Mouse (Mus musculus) layer of hippocampus, postnatal 25 days (tissue): ENCODE results near the gene Cdadc1. TPM values are rescaled to one million over a fixed set of nuclear protein-coding genes. Genes with fewer than 3 reads are reported as not detected.

Source experiments
- DNase-seq, 2 experiments: peaks; one replicate each; pipeline ENCODE4 v3.0.0; 2022; ENCODE audit warnings: mixed read lengths in 2 of 2, low spot score in 1 of 2; ENCODE audit errors: extremely low spot score in 1 of 2
- total RNA-seq, 2 experiments: library from RNA; stranded (reverse); gene quantifications; 2 replicates each; pipeline ENCODE4 v1.2.3; 2021

Gene Cdadc1
- total RNA-seq, 2 experiments from 2014 or later = 65.0 to 67.0 TPM

DNA sequence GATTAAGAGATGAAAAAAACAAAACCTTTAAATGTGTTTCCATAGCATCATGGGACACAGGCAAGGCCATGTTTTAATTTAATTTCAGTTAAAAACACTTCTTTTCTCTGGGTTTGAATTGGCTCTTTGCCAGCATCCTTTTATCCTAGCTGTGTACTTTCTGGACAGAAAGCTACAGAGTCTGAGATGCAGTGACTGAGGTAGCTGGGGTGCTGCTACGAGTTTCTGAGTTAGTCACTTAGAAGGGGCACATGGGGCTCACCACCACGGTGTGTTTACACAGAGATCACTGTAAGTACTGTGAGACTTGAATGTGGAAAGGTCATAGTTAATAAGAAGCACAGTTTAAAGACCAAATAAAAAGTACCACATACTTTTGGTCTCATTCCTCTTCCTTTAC, 49.2 kb downstream of the Cdadc1 start:
- no peak for DNase-seq

DNA sequence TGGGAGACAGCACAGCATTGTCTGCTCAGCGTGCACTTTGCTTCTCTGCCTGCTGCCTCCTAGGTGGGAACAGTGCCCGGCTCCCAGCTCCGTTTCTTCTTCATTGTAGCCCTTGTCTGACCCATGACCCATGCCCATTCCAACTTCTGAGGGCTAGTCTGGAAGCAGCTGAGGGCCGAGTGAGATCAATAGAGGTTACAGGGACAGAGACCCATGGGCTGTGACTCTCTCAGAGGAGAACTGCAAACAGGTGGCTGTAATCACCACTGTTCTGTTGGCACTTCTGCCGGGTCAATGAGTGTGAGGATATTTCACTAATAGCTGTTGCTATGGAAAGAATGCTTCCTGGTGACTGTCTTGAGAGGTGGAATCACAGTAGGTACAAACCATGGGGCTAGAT, 50.2 kb downstream of the Cdadc1 start:
- DNase-seq = no peak

DNA sequence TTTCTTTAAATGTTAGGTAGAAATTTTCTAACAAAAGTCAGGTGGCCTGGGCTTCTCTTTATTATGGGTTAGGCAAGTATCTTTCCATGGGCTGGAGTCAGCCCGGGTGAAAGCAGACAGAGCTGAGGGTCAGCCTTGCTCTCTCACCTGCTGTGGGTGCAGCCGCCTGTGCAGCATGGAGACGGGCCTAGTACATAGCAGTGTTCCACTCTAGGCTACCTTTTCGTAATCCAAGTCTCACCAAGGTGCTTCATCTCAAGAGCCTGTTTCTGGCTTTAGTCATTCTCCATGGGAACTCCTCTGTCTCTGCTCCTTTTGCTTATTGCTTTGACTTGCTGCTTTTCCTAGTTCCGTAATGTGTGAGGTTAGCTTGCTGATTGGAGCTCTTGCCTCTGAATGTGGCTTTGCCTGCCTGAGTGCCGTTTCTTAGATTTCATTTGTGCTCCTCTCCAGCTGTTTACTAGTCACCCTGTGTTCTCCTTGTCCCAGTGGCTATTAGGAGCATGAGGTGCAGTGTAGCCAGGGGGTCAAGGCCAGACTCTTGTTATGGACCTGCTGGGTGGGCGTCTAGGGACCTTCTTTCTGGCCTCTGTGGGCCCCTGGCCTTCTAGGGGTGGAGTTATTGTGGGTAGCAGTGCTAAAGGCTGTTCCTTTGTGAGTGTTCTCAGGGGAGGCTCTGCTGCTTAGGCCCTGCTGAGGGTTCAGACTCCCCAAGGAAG, 51.4 kb downstream of the Cdadc1 start:
- no peak for DNase-seq

- DNase-seq = no peak
Measured at GRCm38 (mm10) chr14:59543956-59544355, 53.8 kb downstream of the Cdadc1 start.

DNA sequence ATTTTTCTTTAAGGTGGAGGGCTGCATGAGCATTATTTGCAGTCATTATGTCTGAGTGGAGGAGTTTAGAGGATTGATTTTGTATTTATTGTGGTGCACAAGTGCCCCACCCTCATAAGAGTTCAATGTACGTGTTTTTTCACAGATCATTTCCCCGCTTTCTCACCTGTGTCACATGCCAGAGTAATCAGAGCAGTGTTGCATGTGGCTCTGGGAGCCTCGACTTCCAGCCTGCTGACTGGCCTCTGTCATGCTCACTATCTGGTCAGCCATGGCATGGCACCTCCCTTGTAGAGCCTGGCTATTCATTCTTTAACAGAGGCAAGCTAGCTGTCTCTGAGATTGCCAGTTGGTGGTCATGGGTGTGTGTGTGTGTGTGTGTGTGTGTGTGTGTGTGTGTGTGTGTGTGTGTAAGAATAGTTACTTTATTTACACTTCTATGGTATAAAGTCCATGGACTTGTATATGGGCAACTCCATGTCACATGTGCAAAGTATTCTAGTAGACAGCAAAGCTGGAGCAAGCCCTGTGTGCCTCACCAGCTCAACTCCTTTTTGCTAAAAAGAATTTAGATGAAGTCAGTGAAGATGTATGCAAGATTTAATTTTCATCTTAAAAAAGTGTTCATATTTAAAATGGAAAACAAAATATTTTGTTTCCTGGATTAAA, 54.5 kb downstream of the Cdadc1 start:
- DNase-seq = no peak

DNA sequence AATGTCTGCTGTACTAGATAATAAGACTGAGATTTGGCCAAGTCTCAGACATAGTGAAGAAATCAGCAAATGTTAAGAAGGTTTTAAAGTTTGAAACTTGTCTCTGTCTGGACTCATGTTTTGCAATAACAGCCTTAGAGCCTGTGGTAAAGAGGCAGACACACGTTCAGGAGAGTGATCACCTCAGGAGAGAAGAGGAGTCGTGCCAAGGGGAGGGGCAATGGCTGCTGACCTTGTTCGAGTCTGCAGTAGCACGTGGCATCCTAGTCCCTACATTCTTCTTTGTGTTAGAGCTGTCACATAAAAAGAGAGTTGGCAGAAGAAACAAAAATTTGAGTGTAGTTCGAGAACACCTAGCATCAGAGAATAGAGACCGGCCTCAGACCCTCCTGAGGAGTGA, 57.0 kb downstream of the Cdadc1 start:
- DNase-seq = no peak

DNA sequence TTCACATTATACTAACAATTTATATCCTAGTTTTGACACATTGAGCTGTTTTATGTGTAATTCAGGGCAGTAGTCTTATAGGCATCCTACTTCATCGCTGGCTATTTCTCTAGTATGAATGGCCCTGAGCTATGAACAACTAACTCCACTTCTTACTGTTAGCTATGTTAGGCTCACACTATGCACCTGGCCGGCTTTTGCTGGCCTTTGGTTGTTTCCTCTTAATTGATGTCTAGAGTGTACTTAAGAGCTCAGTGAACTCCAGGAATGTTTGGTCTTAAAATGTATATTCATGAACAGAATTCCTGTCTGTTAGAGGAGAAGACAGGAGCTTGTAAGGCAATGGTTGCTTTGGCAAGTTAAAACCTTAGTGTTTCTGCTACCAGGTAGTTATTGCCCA, 57.5 kb downstream of the Cdadc1 start:
- no peak for DNase-seq

DNA sequence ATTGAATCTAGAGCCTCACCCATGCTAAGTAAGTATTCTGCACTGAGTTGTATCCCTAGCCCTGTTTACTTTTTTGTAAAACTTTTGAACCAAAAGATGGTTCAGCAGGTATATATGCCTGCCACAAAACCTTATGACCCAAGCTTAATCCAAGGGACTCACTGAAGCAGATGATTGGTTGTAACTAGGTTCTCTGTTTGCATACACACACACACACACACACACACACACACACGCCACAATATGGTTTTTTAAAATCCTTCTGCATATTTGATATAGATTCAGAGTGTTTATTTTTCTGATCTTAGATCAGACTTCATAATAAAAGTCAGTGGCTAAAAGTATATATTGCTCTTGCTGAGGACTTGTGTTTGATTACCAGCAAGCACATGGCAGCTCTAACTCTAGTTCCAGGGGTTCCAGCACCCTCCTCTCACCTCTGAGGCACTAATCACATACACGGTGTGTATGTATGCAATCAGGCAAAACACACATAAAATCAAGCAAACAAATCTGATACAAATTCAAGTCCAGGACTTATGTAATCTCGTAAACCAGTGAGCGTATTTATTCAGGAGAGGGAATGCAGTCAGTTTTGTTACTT, 59.8 kb downstream of the Cdadc1 start:
- no peak for DNase-seq

GRCm38 (mm10) chr14:59533908-59534307, 63.9 kb downstream of the Cdadc1 start:
- no peak for DNase-seq

- no peak for DNase-seq
Measured at GRCm38 (mm10) chr14:59532986-59533385, 64.8 kb downstream of the Cdadc1 start.

GRCm38 (mm10) chr14:59530801-59531200, 67.0 kb downstream of the Cdadc1 start:
- DNase-seq = no peak

DNA sequence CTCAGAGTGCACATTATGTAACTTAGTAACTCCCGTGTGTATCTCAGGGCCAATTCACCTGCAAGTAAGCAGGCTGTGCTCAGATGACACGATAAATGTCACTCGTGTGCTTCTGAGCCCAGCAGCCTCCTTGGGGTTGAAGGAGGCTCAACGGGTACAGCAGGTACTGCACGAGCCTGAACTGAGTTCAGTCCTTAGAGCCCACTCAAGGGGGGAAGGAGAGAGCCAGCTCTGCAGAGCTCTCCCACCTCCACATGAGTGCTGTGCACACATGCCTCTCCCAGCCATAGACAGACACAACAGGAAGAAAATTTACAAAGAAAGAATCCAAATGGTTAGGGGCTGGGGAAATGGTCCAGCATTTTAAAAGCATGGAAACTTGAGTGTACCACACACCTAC, 71.9 kb downstream of the Cdadc1 start:
- DNase-seq = no peak

DNA sequence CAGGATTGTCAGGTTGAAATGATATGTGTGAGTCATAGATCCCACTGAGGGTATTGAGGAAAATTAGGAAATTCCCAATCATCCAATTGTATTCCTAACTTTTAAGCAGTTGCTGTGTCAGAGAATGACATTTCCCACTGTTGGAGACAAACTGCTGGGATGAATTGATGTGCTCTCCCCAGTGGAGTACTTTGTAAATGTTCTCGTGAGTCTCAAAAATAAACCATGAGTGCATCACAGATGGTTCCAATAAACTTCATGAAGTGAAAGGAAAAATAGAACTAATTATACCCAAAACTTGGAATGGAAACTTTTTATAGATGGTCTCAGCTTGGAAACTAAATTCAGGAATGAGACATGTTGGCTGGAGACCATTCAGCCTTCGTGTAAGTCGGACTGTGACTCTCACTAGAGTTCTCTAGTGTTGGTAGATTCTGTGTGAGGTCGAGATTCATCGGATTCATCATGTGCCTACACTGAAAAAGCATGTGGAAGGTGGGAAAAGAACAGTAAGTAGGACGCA, 83.8 kb downstream of the Cdadc1 start:
- no peak for DNase-seq

Other genes starting within 250 kb of the Cdadc1 start
- under 1 TPM; 0.59 to 0.73 TPM for gene Phf11d, start 232.5 kb downstream of the Cdadc1 start, total RNA-seq
- gene Phf11c, start 202.6 kb downstream of the Cdadc1 start, total RNA-seq = under 1 TPM; 0.47 to 0.49 TPM
- gene Setdb2, start 157.1 kb downstream of the Cdadc1 start, total RNA-seq = 1 to 10 TPM; 5.7 to 6.8 TPM
- gene Cab39l, start 157.0 kb downstream of the Cdadc1 start, total RNA-seq = 10 to 100 TPM; 18.0 to 20.2 TPM
- 1 to 10 TPM; 3.1 to 4.5 TPM for gene Shisa2, start 27.3 kb upstream of the Cdadc1 start, total RNA-seq